Mouse (Mus musculus): ENCODE data around the gene Tbc1d2.

GRCm38 (mm10) chr4:46684160-46684559 lies 34.2 kb upstream of the Tbc1d2 start:
- TF ChIP-seq CTCF (IDR thresholded peaks at IDR 0.05; ENCODE audit: low read depth): no peak
- no peak for TF ChIP-seq EP300 (optimal IDR thresholded peaks at IDR 0.05)
